Mouse (Mus musculus) brain, adult 2 months (tissue): ENCODE data around the gene Tmem56.

ENCODE experiments used
- DNase-seq: peaks from one replicate; pipeline ENCODE4 v3.0.0; 2011; ENCODE audit warnings: low read depth, low spot score

Gene Tmem56

DNA sequence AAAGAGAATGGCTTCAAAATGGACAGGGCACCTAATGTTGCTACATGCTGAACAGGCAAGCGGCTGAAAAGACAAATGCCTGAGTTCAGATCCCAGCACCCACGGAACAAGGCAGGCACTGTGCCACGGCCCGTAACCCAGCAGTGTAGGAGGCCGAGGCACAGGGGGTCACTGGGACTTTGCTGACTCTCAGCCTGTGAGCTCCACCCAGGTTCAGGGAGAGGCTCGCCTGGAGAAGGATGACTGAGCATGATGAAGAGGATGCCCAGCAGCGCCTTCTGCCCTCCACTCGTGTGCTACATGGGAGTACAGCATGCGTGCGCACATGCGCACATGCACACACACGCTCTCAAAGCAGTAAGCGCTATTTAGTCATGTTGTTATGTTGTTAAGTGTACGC lies 3.2 kb downstream of the Tmem56 start:
- DNase-seq: no peak

- DNase-seq: peak; percentile 93
These were observed 5.3 kb downstream of the Tmem56 start for GRCm38 (mm10) chr3:121277557-121277956.

DNA sequence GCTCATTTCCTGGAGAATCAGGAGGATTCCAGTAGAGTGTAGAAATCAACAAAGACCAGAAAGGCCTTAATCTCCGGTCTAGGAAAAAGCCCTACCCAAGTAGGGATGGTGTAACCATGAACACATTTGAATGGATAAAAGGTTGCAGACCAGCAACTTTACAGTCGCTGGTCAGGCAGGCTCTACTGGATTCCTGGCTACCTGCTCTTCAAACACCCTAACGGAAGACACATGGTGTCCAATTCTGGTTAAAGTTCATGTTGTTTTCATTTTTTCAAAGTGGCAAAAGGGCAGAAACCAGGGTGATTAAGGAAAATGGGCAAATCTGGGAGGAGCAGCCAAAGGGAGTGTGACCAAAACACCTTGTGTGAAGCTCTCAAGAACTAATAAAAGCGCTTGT lies 5.9 kb downstream of the Tmem56 start:
- no peak for DNase-seq

- DNase-seq: no peak
These were observed 8.9 kb downstream of the Tmem56 start for GRCm38 (mm10) chr3:121274010-121274409.

- no peak for DNase-seq
These were observed 10.3 kb downstream of the Tmem56 start for GRCm38 (mm10) chr3:121272577-121272976.

GRCm38 (mm10) chr3:121267283-121267682 lies 15.6 kb downstream of the Tmem56 start:
- no peak for DNase-seq

DNA sequence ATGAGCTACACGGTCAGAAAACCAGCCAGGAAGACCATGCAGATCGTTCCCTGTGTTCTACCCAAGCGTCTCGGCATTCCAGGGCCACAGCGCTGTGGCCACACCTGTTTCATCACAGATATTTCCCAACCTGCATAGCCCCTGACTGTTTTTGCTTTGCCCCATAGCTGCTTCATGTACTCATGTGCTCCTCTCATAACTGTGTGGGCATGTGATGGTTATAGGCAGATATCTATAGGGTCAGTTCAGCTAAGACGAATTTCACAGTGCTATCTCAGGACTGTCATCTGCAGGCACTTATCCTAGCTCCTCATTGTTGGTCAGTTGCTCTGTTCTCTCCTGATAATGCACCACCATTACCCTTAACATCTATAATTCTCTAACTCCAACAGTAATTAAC lies 18.7 kb downstream of the Tmem56 start:
- DNase-seq: no peak

- peak; percentile 86 for DNase-seq
These were observed 19.7 kb downstream of the Tmem56 start for GRCm38 (mm10) chr3:121263205-121263548.

GRCm38 (mm10) chr3:121262521-121263204 lies 20.2 kb downstream of the Tmem56 start:
- peak; percentile 67 for DNase-seq

DNA sequence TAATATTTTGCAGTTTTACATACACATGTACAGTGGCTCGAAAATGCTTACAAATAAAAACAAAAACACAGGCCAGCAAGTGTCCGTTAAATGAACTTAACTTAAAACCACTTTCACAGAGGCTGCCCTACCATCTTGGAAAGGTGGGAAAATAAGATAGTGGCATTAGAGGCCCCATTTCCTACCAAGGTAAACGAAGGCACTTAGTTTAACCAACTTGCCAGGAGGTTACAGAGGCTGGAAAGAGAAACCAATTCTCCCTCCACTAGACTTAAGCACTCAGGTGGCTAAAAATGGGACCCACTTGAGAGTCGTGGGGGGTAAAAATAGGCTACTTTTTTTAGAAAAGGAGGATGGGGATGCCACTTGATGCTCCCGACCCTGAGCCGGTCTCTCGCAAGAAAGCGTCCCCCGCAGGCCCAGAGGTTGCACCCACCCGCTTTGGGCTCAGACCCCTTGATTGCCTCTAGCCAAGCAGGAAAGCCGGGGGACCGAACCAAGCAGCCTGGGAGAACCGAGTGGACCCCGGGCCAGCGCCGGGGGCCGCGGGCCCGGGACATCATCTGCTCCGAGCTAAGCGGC lies 20.9 kb downstream of the Tmem56 start:
- DNase-seq: peak; percentile 17

DNA sequence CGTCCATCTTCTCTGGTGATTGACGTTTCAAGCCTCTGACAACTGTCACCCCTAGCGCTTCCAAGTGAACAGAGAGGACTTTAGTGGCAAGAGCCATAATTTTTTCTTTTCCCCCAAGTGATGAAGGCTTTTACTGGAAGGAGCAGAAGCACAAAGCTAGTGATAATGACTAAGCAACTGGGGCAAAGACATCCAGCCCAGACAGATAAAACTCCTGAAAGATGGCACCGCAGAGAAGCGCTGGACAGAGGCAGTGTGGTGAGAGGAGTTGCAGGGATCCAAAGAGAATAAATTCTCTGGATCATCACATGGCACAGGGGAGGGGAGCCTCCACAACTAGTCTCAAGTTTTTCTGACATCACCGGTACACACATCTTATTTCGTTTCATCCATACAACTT lies 21.6 kb downstream of the Tmem56 start:
- peak; percentile 21 for DNase-seq

DNA sequence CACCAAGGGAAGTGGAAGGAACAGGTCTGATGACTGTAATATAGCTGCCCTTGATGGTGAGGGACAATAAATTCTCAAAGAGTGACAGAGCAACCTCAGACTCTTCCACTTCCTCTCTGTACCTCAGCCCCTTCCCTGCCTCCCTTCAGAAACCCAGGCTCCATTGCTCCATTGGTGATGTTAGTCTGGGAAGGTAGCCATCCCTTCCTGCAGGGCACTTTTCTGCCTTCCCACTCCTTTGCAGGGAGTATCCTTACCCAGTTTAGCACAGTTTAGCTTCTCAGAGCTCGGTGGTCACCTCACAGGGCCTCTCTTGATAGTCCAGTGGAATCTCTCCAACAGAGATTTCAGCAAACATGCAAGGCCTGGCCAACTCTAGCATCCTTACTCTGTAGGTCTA lies 22.1 kb downstream of the Tmem56 start:
- peak; percentile 42 for DNase-seq

- peak; percentile 35 for DNase-seq
These were observed 22.9 kb downstream of the Tmem56 start for GRCm38 (mm10) chr3:121260041-121260440.

DNA sequence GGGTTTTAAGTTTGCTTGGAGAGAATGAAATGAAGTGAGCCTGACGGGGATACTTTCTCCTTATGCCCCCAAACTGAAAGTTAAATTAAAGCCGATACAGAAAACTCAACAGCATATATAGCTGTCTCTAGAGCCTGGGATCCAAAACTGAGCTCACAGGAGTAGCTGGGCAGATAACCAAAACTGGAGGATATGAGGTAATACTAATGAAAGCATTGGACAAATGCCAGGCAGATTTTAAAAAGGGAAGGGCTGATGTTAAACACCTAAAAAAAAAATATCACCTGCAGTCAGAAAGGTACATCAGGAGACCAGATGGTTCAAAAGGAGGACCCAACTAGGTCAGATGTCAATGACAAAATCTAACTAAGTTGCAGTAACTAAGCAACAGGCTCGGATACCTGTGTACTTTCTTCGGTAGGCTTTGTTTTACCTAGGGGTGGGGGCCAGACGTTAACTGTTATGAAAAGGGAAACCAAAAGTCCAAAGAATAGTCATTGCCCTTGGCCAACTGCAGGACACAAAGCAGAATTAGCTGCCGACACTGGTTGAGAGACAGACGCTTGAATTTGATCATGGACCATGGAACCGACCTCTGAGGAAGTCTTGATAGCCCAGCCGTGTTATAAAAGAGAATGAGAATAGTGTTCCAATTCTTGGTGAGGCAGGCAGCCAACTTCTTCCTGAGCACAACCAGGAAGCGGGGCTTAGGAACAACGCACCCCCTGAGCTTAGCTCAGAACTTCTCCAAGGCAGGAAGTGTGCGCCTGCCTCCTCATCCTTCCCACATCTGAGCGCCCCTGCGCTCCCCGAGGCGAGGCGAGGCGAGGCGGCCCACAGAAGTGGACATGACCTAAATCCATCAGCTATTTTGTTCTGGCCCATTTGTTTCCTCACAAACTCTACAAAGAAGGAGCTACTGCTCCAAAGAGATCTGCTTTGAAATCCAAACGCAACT lies 24.1 kb downstream of the Tmem56 start:
- peak; percentile 74 for DNase-seq

DNA sequence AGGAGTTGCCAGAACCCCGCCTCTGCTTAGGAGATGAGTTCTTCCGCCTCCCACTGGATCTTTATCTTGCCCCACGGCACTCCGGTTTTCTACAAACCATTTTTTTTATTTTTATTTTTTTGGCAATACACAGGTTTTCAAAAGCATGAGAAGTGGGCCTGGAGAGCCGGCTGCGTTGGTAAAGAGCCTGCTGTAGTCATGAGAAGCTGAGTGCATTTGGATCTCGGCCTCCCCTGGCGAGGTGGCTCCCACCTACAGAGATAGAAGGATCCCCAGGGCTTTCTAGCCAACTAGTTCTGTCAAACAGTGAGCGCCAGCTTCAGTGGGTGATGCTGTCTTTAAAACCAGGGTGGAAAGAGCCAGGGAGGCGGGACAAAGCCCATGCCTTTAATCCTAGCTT lies 25.5 kb downstream of the Tmem56 start:
- peak; percentile 84 for DNase-seq

GRCm38 (mm10) chr3:121256131-121256530 lies 26.8 kb downstream of the Tmem56 start:
- peak; percentile 10 for DNase-seq

DNA sequence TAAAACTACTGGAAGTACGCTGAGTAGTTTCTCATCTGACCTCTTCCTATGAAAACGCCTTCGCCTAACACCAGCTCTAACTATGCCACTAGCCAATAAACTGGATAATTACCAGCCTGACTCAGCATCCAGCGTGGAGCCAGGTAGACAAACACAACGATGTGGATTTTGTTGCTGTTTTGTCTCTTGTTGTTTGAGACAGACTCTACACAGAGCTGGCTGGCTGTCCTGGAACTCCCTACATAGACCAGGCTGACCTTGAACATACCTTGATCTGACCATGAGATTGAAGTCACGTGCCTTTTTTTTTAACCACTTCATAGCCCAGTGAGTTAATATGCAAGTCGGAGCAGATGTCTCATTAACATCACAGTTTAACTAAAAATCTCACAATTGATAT lies 27.4 kb downstream of the Tmem56 start:
- no peak for DNase-seq

- DNase-seq: peak; percentile 96
These were observed 32.1 kb downstream of the Tmem56 start for GRCm38 (mm10) chr3:121250576-121251433.

DNA sequence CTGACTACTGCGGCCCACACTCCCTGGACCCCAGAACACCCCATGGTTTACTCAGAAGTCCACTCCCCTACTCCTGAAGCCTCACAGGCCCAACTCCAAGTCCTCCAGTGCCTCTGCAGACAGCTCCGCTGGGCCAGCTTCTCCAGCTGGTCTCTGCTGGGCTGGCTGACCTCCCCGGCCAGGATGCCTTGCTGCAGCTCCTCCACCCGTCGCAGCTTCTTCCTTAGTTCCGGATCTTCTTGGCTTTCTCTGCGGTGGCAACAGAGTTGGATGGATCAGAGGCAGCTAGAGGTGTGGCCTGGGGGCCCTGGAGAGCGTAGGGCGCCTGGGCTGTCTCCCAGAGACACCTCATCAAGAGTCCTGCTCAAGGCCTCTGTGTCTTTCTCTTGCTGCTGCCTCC lies 32.9 kb downstream of the Tmem56 start:
- peak; percentile 12 for DNase-seq

DNA sequence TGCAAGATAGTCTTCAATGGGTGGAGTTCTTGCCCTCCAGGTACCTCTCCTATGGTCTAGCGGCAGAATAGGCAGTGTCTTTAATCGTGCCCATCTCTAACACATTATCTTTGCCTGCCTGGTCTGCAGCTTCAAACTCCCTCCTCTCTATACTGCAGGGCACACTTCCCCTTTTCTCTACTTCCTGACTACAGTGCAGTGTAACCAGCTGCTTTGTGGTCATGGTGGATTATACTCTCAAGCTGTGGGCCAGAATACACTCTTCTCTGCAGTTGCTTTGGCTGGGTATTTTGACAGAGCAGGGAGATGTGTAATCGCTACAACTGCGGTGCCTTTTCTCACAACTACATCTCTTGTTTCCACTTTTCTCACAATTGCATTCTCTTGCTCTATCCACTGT lies 40.0 kb downstream of the Tmem56 start:
- no peak for DNase-seq

DNA sequence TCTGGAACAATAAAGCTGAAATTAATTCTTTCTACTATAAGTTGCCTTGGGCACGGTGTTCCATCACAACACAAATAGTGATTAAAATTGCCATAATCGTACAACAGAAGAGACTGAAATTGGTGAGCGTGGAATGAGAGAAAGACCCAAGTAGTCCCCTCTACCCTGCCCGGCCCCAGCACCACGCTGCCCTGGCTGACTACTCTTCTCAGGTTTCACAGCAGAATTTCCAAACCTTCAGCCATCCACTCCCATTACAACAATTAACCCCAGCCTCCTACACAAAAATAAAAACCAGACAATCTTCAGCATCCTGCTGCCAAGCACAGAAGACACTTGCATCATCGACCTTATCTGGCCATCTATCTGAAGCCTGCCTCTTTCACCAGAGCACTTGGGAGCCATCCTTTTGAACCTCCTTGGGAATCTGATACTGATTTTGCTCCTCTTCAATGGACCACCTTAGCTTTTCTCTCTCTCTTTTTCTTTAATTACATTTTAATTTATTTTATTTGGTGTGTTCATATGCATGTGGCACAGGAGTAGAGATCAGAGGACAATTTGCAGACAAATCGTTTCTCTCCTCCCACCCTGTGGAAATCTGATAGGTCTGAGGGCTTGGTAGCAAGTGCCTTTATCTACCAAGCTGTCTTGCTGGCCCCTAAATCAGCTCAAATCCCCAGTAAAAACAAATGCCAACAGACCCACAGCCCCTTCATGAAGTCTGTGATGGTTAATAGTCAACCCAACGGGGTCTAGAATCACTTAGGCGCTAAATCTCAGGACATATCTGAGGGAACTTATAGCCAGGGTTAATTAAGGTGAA lies 40.6 kb downstream of the Tmem56 start:
- DNase-seq: no peak
